Mouse (Mus musculus): Measurements from ENCODE around the gene Adcy9. TPM values are rescaled to one million over a fixed set of nuclear protein-coding genes. Genes with fewer than 3 reads are reported as not detected.

Gene Adcy9
- polyA plus RNA-seq, 1 experiment from 2014 or later = 1.4 TPM

GRCm38 (mm10) chr16:4418072-4418471, 2.2 kb downstream of the Adcy9 start:
- Histone ChIP-seq H3K27ac (no peak overlapping the region), H3K4me3 (no peak overlapping the region), H3K36me3 (no peaks in the 10 kb centered on the region), H3K4me1 (peaks cover 42% of the 10 kb centered on the region), H3K9me3 (no peaks in the 10 kb centered on the region), H3K27me3 (peaks cover 11% of the 10 kb centered on the region; the same call in 1 of the 2 replicates), H3K4me2 (peak overlapping the region; percentile 95; the same call in 1 of the 2 replicates), H3K9ac (no peak overlapping the region)
- ATAC-seq (ENCODE audit: insufficient number of reproducible peaks, low FRiP score, low TSS enrichment, low read depth) = no peak
- 93% methylated on average over 11 of the region's 11 CpGs for whole genome bisulfite sequencing

DNA sequence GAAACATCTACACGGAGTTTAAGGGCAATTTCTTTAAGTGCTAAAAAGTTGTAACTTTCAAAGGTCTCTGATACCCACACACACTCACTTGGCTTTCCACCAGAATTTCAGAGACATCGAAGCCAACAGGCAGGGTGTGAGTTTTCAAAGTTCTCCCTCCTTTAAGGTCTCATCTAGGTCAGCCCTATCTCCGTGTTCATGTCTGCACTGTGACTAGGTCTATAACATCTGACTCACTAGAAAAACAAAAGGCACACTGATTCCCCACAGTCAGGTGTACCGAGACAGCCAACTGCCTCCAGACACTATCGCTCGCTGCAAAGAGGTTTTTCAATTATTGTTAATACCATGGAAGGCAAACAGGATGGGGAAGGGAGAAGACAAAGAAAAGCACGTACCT, 2.8 kb downstream of the Adcy9 start:
- H3K4me2 ChIP-seq = peak overlapping the region; percentile 4; the same call in 1 of the 2 replicates

DNA sequence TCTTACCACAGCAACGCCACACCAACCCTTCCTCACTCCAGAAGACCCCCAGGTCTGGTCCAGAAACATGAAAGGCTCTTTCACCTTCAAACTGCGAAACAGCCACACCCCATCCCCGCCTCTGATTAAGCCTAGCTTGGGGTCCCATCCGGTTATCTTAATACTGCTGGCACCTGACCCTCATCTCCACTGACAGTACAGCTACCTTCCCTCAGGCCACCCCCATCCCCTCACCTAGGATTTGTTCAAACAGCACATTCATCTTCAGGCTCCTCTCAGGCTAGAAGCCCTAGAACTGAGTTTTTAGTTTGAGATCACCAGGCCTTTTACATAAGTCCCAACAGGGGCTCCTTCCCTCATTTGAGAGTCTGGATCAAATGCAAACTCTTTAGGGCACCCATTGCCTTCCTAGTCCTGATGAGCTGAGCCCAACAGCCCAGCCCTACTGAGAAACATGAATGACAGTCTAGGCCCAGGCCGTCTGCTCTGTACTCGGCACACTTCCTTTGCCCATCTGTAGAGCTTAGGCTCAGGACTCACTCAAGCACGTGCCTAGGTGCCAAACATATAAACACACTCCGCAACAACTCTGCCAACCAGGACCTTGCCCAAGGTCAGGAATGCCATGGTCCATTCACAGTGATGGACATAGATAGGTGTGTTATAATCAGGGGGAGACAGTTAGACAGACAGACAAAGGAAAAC, 5.3 kb downstream of the Adcy9 start:
- Histone ChIP-seq H3K4me3 (no peak overlapping the region), H3K4me2 (no peak overlapping the region), H3K9ac (no peak overlapping the region), H3K27ac (no peak overlapping the region), H3K27me3 (peaks cover 11% of the 10 kb centered on the region; the same call in 1 of the 2 replicates), H3K4me1 (peaks cover 43% of the 10 kb centered on the region), H3K36me3 (no peaks in the 10 kb centered on the region), H3K9me3 (no peaks in the 10 kb centered on the region)
- 75% methylated on average over 8 of the region's 8 CpGs for WGBS
- no peak for ATAC-seq (ENCODE audit: insufficient number of reproducible peaks, low FRiP score, low TSS enrichment, low read depth)

More for the DNA sequence above, 2.8 kb downstream of the Adcy9 start:
- H3K27me3 ChIP-seq = peaks cover 11% of the 10 kb centered on the region; the same call in 1 of the 2 replicates
- H3K36me3 ChIP-seq = no peaks in the 10 kb centered on the region
- H3K4me1 ChIP-seq = peaks cover 43% of the 10 kb centered on the region
- WGBS = 74% methylated on average over 7 of the region's 7 CpGs
- H3K27ac ChIP-seq = no peak overlapping the region
- no peaks in the 10 kb centered on the region for H3K9me3 ChIP-seq
- no peak overlapping the region for H3K9ac ChIP-seq
- no peak overlapping the region for H3K4me3 ChIP-seq
- ATAC-seq (ENCODE audit: insufficient number of reproducible peaks, low FRiP score, low TSS enrichment, low read depth) = no peak

DNA sequence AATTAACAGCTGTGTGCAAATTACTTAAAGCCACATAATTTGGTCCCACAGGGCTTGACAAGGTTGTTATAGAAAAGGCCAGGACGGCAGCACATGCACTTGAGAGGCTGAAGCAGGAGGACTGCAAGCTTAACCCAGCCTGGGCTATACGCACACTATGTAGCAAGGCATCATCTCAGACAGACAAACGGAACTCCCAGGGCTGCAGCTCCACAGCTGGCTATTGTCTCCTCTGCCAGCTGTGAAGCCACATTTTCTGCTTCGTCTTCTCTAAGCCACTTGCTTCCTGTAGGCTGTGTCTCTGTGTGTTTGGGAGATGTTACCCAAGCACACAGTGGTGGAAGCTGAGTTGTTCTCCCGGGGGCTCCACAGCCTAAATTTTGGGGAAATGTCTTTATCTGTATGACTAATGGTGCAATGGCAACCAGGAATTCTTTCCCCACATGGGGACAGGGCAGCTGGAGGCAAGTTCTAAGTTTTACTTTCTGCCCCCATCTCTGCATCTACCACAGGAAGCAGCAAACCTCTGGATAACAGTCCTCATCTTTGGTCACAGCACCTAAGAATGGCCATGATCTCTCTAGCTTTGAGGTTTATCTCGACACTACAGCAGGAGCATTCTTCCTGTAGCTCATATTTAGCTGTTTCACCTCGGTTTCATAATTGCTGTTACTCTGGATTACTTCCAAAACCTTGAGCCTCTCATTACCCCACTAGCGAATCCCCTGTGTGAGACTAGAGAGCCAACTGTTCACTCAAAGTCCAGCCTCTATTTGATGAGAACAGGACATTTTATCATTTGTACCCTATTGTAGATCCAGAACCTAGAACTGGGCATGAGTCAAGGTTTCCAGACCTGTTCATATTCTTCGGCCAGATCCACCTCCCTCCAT, 6.1 kb downstream of the Adcy9 start:
- WGBS = 69% methylated on average over 9 of the region's 9 CpGs
- Histone ChIP-seq H3K4me1 (peaks cover 40% of the 10 kb centered on the region), H3K9me3 (no peaks in the 10 kb centered on the region), H3K27ac (no peak overlapping the region), H3K36me3 (no peaks in the 10 kb centered on the region), H3K9ac (no peak overlapping the region), H3K4me2 (no peak overlapping the region), H3K27me3 (peaks cover 11% of the 10 kb centered on the region; the same call in 1 of the 2 replicates), H3K4me3 (no peak overlapping the region)
- ATAC-seq (ENCODE audit: insufficient number of reproducible peaks, low FRiP score, low TSS enrichment, low read depth) = no peak

GRCm38 (mm10) chr16:4413301-4413700, 7.0 kb downstream of the Adcy9 start:
- 51% methylated on average over 14 of the region's 14 CpGs for WGBS
- Histone ChIP-seq H3K36me3 (no peaks in the 10 kb centered on the region), H3K9ac (no peak overlapping the region), H3K4me3 (no peak overlapping the region), H3K27me3 (peaks cover 5% of the 10 kb centered on the region; the same call in 1 of the 2 replicates), H3K27ac (no peak overlapping the region), H3K4me1 (peaks cover 31% of the 10 kb centered on the region), H3K4me2 (no peak overlapping the region), H3K9me3 (no peaks in the 10 kb centered on the region)
- ATAC-seq (ENCODE audit: insufficient number of reproducible peaks, low FRiP score, low TSS enrichment, low read depth) = no peak

GRCm38 (mm10) chr16:4412298-4412697, 8.0 kb downstream of the Adcy9 start:
- H3K27ac ChIP-seq = no peak overlapping the region
- WGBS = 90% methylated on average over 4 of the region's 4 CpGs
- no peaks in the 10 kb centered on the region for H3K36me3 ChIP-seq
- H3K27me3 ChIP-seq = no peaks in the 10 kb centered on the region
- no peaks in the 10 kb centered on the region for H3K9me3 ChIP-seq
- H3K4me1 ChIP-seq = peaks cover 23% of the 10 kb centered on the region
- no peak for ATAC-seq (ENCODE audit: insufficient number of reproducible peaks, low FRiP score, low TSS enrichment, low read depth)
- no peak overlapping the region for H3K9ac ChIP-seq
- H3K4me3 ChIP-seq = no peak overlapping the region
- no peak overlapping the region for H3K4me2 ChIP-seq

GRCm38 (mm10) chr16:4411296-4411695, 9.0 kb downstream of the Adcy9 start:
- Histone ChIP-seq H3K36me3 (no peaks in the 10 kb centered on the region), H3K4me2 (no peak overlapping the region), H3K9ac (no peak overlapping the region), H3K4me3 (no peak overlapping the region), H3K27ac (no peak overlapping the region), H3K9me3 (no peaks in the 10 kb centered on the region), H3K4me1 (peaks cover 23% of the 10 kb centered on the region), H3K27me3 (no peaks in the 10 kb centered on the region)
- ATAC-seq (ENCODE audit: insufficient number of reproducible peaks, low FRiP score, low TSS enrichment, low read depth) = no peak
- WGBS = 52% methylated on average over 2 of the region's 2 CpGs

DNA sequence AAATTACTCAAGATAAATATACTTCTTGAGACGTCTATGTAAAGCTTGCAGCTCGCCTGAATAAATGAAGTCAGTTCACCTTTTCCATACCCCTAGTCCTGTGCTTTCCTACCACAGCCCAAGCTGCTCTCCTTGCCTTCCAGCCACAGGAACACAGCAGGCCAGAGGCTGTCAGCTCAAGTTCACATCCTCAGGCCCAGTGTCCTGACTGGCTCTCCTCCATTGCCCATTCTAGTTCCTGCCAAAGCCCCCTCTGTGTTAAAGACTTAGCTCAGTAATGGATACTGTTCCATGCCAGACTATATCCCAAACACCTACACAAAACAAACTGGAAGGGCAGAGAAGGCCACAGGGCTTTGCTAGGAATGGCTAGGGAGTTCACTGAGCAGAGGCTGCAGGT, 12.8 kb downstream of the Adcy9 start:
- no peaks in the 10 kb centered on the region for H3K27me3 ChIP-seq
- WGBS = 51% methylated on average over 2 of the region's 2 CpGs
- H3K4me3 ChIP-seq = no peak overlapping the region
- no peak for ATAC-seq (ENCODE audit: insufficient number of reproducible peaks, low FRiP score, low TSS enrichment, low read depth)
- no peaks in the 10 kb centered on the region for H3K36me3 ChIP-seq
- no peak overlapping the region for H3K4me2 ChIP-seq
- no peak overlapping the region for H3K27ac ChIP-seq
- H3K4me1 ChIP-seq = peaks cover 10% of the 10 kb centered on the region
- H3K9ac ChIP-seq = no peak overlapping the region
- H3K9me3 ChIP-seq = no peaks in the 10 kb centered on the region

GRCm38 (mm10) chr16:4406706-4407105, 13.6 kb downstream of the Adcy9 start:
- Histone ChIP-seq H3K9me3 (no peaks in the 10 kb centered on the region), H3K4me3 (no peak overlapping the region), H3K36me3 (no peaks in the 10 kb centered on the region), H3K27ac (no peak overlapping the region), H3K4me2 (no peak overlapping the region), H3K4me1 (peaks cover 10% of the 10 kb centered on the region), H3K27me3 (no peaks in the 10 kb centered on the region), H3K9ac (no peak overlapping the region)
- ATAC-seq (ENCODE audit: insufficient number of reproducible peaks, low FRiP score, low TSS enrichment, low read depth) = no peak
- 75% methylated on average over 4 of the region's 4 CpGs for WGBS

DNA sequence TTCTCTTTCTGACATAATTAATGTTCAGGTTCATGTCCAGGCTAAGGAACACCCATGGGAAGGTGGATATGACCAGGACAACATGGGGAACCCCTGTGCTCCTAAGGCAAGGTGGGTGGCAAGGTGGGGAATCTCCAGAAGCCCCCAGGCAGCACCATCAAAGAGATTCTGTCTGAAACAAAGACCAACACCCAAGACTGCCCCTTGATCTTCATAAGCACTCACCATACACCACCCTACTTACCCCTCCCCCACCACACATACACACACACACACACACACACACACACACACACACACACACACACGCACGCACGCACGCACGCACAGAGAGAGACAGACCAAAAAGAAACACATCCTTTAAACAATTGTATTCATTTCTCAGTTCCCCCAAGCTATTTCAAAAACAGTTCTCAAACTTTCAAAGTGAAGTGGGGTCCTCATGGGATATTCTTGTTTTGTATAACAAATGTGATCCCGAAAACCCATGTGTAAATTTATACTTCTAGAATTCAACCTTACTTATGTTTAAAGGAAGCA, 14.2 kb downstream of the Adcy9 start:
- Histone ChIP-seq H3K9ac (no peak overlapping the region), H3K27ac (no peak overlapping the region), H3K27me3 (no peaks in the 10 kb centered on the region), H3K4me1 (peaks cover 10% of the 10 kb centered on the region), H3K36me3 (no peaks in the 10 kb centered on the region), H3K4me2 (no peak overlapping the region), H3K4me3 (no peak overlapping the region), H3K9me3 (no peaks in the 10 kb centered on the region)
- WGBS = 72% methylated on average over 5 of the region's 6 CpGs
- no peak for ATAC-seq (ENCODE audit: insufficient number of reproducible peaks, low FRiP score, low TSS enrichment, low read depth)

- 36% methylated on average over 8 of the region's 8 CpGs for WGBS
- H3K4me1 ChIP-seq = peaks cover 10% of the 10 kb centered on the region
- H3K4me3 ChIP-seq = no peak overlapping the region
- no peak overlapping the region for H3K27ac ChIP-seq
- H3K27me3 ChIP-seq = no peaks in the 10 kb centered on the region
- no peaks in the 10 kb centered on the region for H3K36me3 ChIP-seq
- no peak for ATAC-seq (ENCODE audit: insufficient number of reproducible peaks, low FRiP score, low TSS enrichment, low read depth)
- no peaks in the 10 kb centered on the region for H3K9me3 ChIP-seq
- H3K9ac ChIP-seq = no peak overlapping the region
- H3K4me2 ChIP-seq = no peak overlapping the region
These were observed 15.2 kb downstream of the Adcy9 start for GRCm38 (mm10) chr16:4404933-4405761.

Measured in limb, embryonic 15.5 days (tissue).